Mouse (Mus musculus) WW6 (cell line): Measurements from ENCODE around the gene Lrrc3.

ENCODE experiments used
- DNase-seq: peaks from one replicate; pipeline ENCODE4 v3.0.0-alpha.2; 2013; ENCODE audit warnings: low read depth, low spot score

Lrrc3 gene

GRCm38 (mm10) chr10:77867546-77867945 lies 34.8 kb downstream of the Lrrc3 start:
- no peak for DNase-seq

GRCm38 (mm10) chr10:77864762-77865143 lies 37.6 kb downstream of the Lrrc3 start:
- DNase-seq, result no peak

DNA sequence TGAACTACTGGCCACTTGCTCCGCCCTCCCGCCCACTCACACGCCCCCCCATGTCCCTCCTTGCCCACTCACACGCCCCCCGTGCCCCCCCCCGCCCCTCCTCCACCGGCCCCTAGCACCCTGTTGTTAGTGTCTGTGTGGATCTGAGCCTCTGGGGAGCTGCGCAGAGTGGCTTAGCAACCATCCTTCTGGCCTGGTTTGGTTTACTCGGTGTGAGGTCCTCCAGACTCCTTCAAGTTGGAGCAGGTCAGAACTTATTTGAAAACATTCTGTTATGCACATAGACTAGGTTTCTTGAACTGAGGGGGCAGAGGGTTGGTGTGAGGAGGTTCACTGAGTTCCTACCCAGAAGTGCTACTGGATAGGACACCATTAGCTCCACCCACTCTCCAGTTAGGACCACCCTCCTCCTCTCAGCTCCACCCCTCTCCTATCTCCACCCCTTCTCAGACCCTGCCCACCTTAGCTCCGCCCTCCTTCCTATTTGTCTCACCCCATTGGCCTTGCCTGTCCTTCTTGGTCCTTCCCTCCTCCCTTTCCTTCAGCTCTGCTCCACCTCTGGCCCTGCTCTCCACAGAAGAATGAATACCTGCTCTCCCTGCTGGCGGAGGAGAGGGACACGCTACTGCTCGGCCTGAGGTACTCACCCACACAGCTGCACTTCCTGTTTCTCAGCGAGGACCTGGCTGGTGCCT lies 38.1 kb downstream of the Lrrc3 start:
- peak; percentile 78 for DNase-seq

GRCm38 (mm10) chr10:77861675-77862074 lies 40.7 kb downstream of the Lrrc3 start, which contains the start of gene Gm3285:
Gm3285 (plus strand) TSS chr10:77861975.
- no peak for DNase-seq

- DNase-seq, result no peak
Measured at GRCm38 (mm10) chr10:77852559-77852958, 49.8 kb downstream of the Lrrc3 start, which contains the start of gene Gm10318. Gm10318 (plus strand) TSS chr10:77852859.
